Mouse (Mus musculus) cerebellum, adult 2 months (tissue): ENCODE measurements at regions not wholly inside any gene's neighbourhood (a gene's known extent, or its start where the extent isn't known, plus 50 kb on each side); places are given as distances from the start of the nearest gene placed in this dataset.

Experiments used
- DNase-seq, 2 experiments: peaks; one replicate each; pipeline ENCODE4 v3.0.0; 2021
- H3K27ac ChIP-seq: fragments of 200-500 bp; 2 replicates; pipeline ENCODE4 v1.5.1; 2012; ENCODE audit warnings: low read length, control low read depth, inconsistent platforms; ENCODE audit not compliant: insufficient read depth
- H3K27me3 ChIP-seq: fragments of 200-500 bp; 2 replicates; pipeline ENCODE4 v1.6.1; 2012; ENCODE audit warnings: inconsistent platforms, mild to moderate bottlenecking, low read length, moderate library complexity; ENCODE audit not compliant: control insufficient read depth, insufficient read depth
- H3K4me1 ChIP-seq: fragments of 200-500 bp; 2 replicates; pipeline ENCODE4 v1.6.1; 2011; ENCODE audit warnings: low read length; ENCODE audit not compliant: control insufficient read depth, insufficient read depth
- H3K4me3 ChIP-seq: fragments of 200-500 bp; replicated peaks from 2 replicates; pipeline ENCODE3; 2011; ENCODE audit warnings: mild to moderate bottlenecking, low read depth, low read length, control low read depth; ENCODE audit not compliant: insufficient read depth
- CTCF ChIP-seq: fragments of 200-500 bp; IDR thresholded peaks from 2 replicates; pipeline ENCODE4 v1.5.1; 2011; ENCODE audit warnings: low read depth, mild to moderate bottlenecking, control low read depth, low read length, moderate library complexity, borderline replicate concordance; ENCODE audit not compliant: insufficient read depth
- POLR2A ChIP-seq: fragments of 200-500 bp; IDR thresholded peaks from 2 replicates; pipeline ENCODE4 v1.6.1; 2011; ENCODE audit warnings: low read length, control low read depth, borderline replicate concordance; ENCODE audit not compliant: insufficient read depth
- WGBS: fragments of 180-500 bp; shearing (Covaris S2); methylation state at CpG from one replicate; pipeline ENCODE4 v1.1.7; 2018; 5-methylcytosine and 5-hydroxymethylcytosine counted together

GRCm38 (mm10) chr14:17087828-17088227 lies 268.9 kb upstream of the Rarb start:
- Histone ChIP-seq H3K27ac (no peak overlapping the region), H3K4me3 (no peak overlapping the region), H3K4me1 (no peaks in the 10 kb centered on the region), H3K27me3 (no peaks in the 10 kb centered on the region)
- DNase-seq, result no peak
- TF ChIP-seq CTCF (no peak), POLR2A (no peak)
- 97% methylated on average over 1 of the region's 1 CpGs for WGBS

GRCm38 (mm10) chr14:17083907-17084306 lies 265.0 kb upstream of the Rarb start:
- TF ChIP-seq CTCF (no peak), POLR2A (no peak)
- DNase-seq, result no peak
- WGBS, result 78% methylated on average over 2 of the region's 2 CpGs
- no peak overlapping the region for H3K4me3 ChIP-seq
- H3K27me3 ChIP-seq, result no peaks in the 10 kb centered on the region
- no peak overlapping the region for H3K27ac ChIP-seq
- H3K4me1 ChIP-seq, result no peaks in the 10 kb centered on the region

GRCm38 (mm10) chr14:17081904-17082303 lies 262.9 kb upstream of the Rarb start:
- no peak for DNase-seq

GRCm38 (mm10) chr14:17079513-17079912 lies 260.6 kb upstream of the Rarb start:
- TF ChIP-seq POLR2A (no peak), CTCF (no peak)
- H3K4me3 ChIP-seq, result no peak overlapping the region
- DNase-seq, result no peak
- H3K27ac ChIP-seq, result no peak overlapping the region
- H3K4me1 ChIP-seq, result no peaks in the 10 kb centered on the region
- H3K27me3 ChIP-seq, result no peaks in the 10 kb centered on the region
- 39% methylated on average over 2 of the region's 2 CpGs for WGBS

More at GRCm38 (mm10) chr14:17081904-17082303, 262.9 kb upstream of the Rarb start:
- TF ChIP-seq CTCF, result no peak
- H3K4me3 ChIP-seq, result no peak overlapping the region
- H3K4me1 ChIP-seq, result no peaks in the 10 kb centered on the region
- 22% methylated on average over 2 of the region's 2 CpGs for WGBS
- no peak overlapping the region for H3K27ac ChIP-seq
- H3K27me3 ChIP-seq, result no peaks in the 10 kb centered on the region

- 73% methylated on average over 1 of the region's 1 CpGs for WGBS
- Histone ChIP-seq H3K4me1 (no peaks in the 10 kb centered on the region), H3K4me3 (no peak overlapping the region), H3K27ac (no peak overlapping the region), H3K27me3 (no peaks in the 10 kb centered on the region)
- no peak for TF ChIP-seq CTCF
- no peak for TF ChIP-seq POLR2A
- no peak for DNase-seq
Measured at GRCm38 (mm10) chr14:17061358-17061757, 242.4 kb upstream of the Rarb start.

- TF ChIP-seq CTCF, result no peak
- no peak for TF ChIP-seq POLR2A
- 100% methylated on average over 1 of the region's 1 CpGs for WGBS
- no peak for DNase-seq
- Histone ChIP-seq H3K27ac (no peak overlapping the region), H3K4me3 (no peak overlapping the region), H3K4me1 (no peaks in the 10 kb centered on the region), H3K27me3 (no peaks in the 10 kb centered on the region)
Measured at GRCm38 (mm10) chr14:17058438-17058837, 239.5 kb upstream of the Rarb start.

- TF ChIP-seq POLR2A (no peak), CTCF (no peak)
- Histone ChIP-seq H3K27ac (no peak overlapping the region), H3K27me3 (no peaks in the 10 kb centered on the region), H3K4me3 (no peak overlapping the region), H3K4me1 (no peaks in the 10 kb centered on the region)
- WGBS, result 83% methylated on average over 3 of the region's 3 CpGs
- DNase-seq, result no peak
Measured at GRCm38 (mm10) chr14:17057355-17057754, 238.4 kb upstream of the Rarb start.

GRCm38 (mm10) chr14:17055741-17056140 lies 236.8 kb upstream of the Rarb start:
- TF ChIP-seq POLR2A, result no peak
- TF ChIP-seq CTCF, result no peak

GRCm38 (mm10) chr14:17054381-17054780 lies 235.4 kb upstream of the Rarb start:
- DNase-seq, result no peak
- WGBS, result 71% methylated on average over 3 of the region's 3 CpGs
- Histone ChIP-seq H3K4me3 (no peak overlapping the region), H3K27me3 (no peaks in the 10 kb centered on the region), H3K27ac (no peak overlapping the region), H3K4me1 (no peaks in the 10 kb centered on the region)
- no peak for TF ChIP-seq POLR2A
- no peak for TF ChIP-seq CTCF

More at GRCm38 (mm10) chr14:17055741-17056140, 236.8 kb upstream of the Rarb start:
- Histone ChIP-seq H3K27ac (no peak overlapping the region), H3K27me3 (no peaks in the 10 kb centered on the region), H3K4me3 (no peak overlapping the region), H3K4me1 (no peaks in the 10 kb centered on the region)
- DNase-seq, result no peak
- 67% methylated on average over 1 of the region's 1 CpGs for WGBS
